Mouse (Mus musculus) heart, postnatal 10 days (tissue): ENCODE data around the gene Rad51ap1. TPM values are rescaled to one million over a fixed set of nuclear protein-coding genes. Genes with fewer than 3 reads are reported as not detected.

ENCODE experiments used
- DNase-seq, 2 experiments: peaks; one replicate each; pipeline ENCODE4 v3.0.0; 2021
- intact Hi-C: fragments of 180-260 bp; cut with DNase I; formaldehyde crosslinking; loops from one replicate; pipeline ENCODE4 v1.15.1; 2025
- total RNA-seq, 2 experiments: library from RNA; stranded (reverse); gene quantifications; 2 replicates each; pipeline ENCODE4 v1.2.3; 2021

Gene Rad51ap1
- 10 to 100 TPM in 1 of 2 experiments, 1 to 10 TPM in 1; 8.6 to 10.0 TPM for total RNA-seq

GRCm38 (mm10) chr6:126939487-126940171, at the start of gene Rad51ap1, which contains the start of gene D6Wsu163e:
Gene Rad51ap1, minus strand, starts transcription at chr6:126939587.
Gene D6Wsu163e, plus strand, starts transcription at chr6:126939962.
- intact Hi-C loops, result loop anchor here (2.0 to 5.0 kb wide), 3 partner anchors 92 to 513 kb away; partner anchors contain the start of gene Ndufa9
- DNase-seq, result peak; percentile 97

GRCm38 (mm10) chr6:126981539-126982234, 42.3 kb upstream of the Rad51ap1 start:
- peak; percentile 35 to 50 for DNase-seq

GRCm38 (mm10) chr6:126966241-126967026, 27.0 kb upstream of the Rad51ap1 start:
- peak; percentile 48 for DNase-seq
- intact Hi-C loops, result no loop called here

More at GRCm38 (mm10) chr6:126981539-126982234, 42.3 kb upstream of the Rad51ap1 start:
- intact Hi-C loops, result no loop called here

- peak; percentile 36 to 55 for DNase-seq
- intact Hi-C loops, result no loop called here
Observed at GRCm38 (mm10) chr6:126963426-126963825, 24.0 kb upstream of the Rad51ap1 start.

- intact Hi-C loops, result no loop called here
- no peak for DNase-seq
Observed at GRCm38 (mm10) chr6:126962709-126963108, 23.3 kb upstream of the Rad51ap1 start.

GRCm38 (mm10) chr6:126961371-126962018, 22.1 kb upstream of the Rad51ap1 start:
- DNase-seq, result peak; percentile 35 to 55
- intact Hi-C loops, result no loop called here

GRCm38 (mm10) chr6:126955734-126956133, 16.3 kb upstream of the Rad51ap1 start:
- peak; percentile 74 to 91 for DNase-seq
- intact Hi-C loops, result loop anchor here (1.0 to 2.0 kb wide), 3 partner anchors 79 to 489 kb away; no protein-coding TSS in a partner anchor

GRCm38 (mm10) chr6:126948336-126948735, 8.9 kb upstream of the Rad51ap1 start:
- intact Hi-C loops, result loop anchor here (5.0 kb wide), 3 partner anchors 174 to 434 kb away; no protein-coding TSS in a partner anchor
- no peak for DNase-seq

- DNase-seq, result peak in 1 of 2 experiments; percentile 9
- intact Hi-C loops, result loop anchor here (2.0 kb wide), 1 partner anchor 148 kb away; no protein-coding TSS in a partner anchor
Observed at GRCm38 (mm10) chr6:126940451-126940850, 1.1 kb upstream of the Rad51ap1 start.

- no peak for DNase-seq
- intact Hi-C loops, result loop anchor here (5.0 kb wide), 2 partner anchors 92 to 513 kb away; partner anchors contain the start of gene Ndufa9
Observed at GRCm38 (mm10) chr6:126938853-126939486, 417 bp downstream of the Rad51ap1 start.

- DNase-seq, result no peak
- intact Hi-C loops, result loop anchor here (5.0 kb wide), 2 partner anchors 91 to 514 kb away; partner anchors contain the start of gene Ndufa9
Observed at GRCm38 (mm10) chr6:126938047-126938446, 1.3 kb downstream of the Rad51ap1 start.

- intact Hi-C loops, result no loop called here
- no peak for DNase-seq
Observed at GRCm38 (mm10) chr6:126932896-126933295, 6.5 kb downstream of the Rad51ap1 start.

- peak; percentile 37 to 55 for DNase-seq
- intact Hi-C loops, result no loop called here
Observed at GRCm38 (mm10) chr6:126921111-126921881, 18.1 kb downstream of the Rad51ap1 start, which contains the start of gene Dyrk4. Gene Dyrk4, minus strand, starts transcription at chr6:126921839.

GRCm38 (mm10) chr6:126914928-126915327, 24.5 kb downstream of the Rad51ap1 start:
- intact Hi-C loops, result no loop called here
- DNase-seq, result no peak

GRCm38 (mm10) chr6:126910727-126911126, 28.7 kb downstream of the Rad51ap1 start:
- intact Hi-C loops, result no loop called here
- DNase-seq, result no peak

GRCm38 (mm10) chr6:126907876-126908275, 31.5 kb downstream of the Rad51ap1 start:
- DNase-seq, result no peak
- intact Hi-C loops, result no loop called here

GRCm38 (mm10) chr6:126907378-126907777, 32.0 kb downstream of the Rad51ap1 start:
- intact Hi-C loops, result no loop called here
- no peak for DNase-seq

GRCm38 (mm10) chr6:126877118-126877517, 62.3 kb downstream of the Rad51ap1 start:
- DNase-seq, result no peak
- intact Hi-C loops, result no loop called here
